Mouse (Mus musculus) liver, adult 2 months (tissue): ENCODE results near the gene Arl6ip1. TPM values are rescaled to one million over a fixed set of nuclear protein-coding genes. Genes with fewer than 3 reads are reported as not detected.
A peak's percentile ranks its signal among the peaks of the same experiment; 100 is the strongest.

Experiments
- DNase-seq: peaks from one replicate; pipeline ENCODE4 v3.0.0-alpha.2; 2011; ENCODE audit warnings: low read depth, low spot score; ENCODE audit errors: extremely low read depth
- H3K27ac ChIP-seq: fragments of 200-500 bp; replicated peaks from 2 replicates; pipeline ENCODE4 v1.5.1; 2012; ENCODE audit warnings: low read depth, mild to moderate bottlenecking, control low read depth, inconsistent platforms, low read length; ENCODE audit not compliant: insufficient read depth
- H3K27me3 ChIP-seq: fragments of 200-500 bp; 2 replicates; pipeline ENCODE4 v1.6.1; 2012; ENCODE audit warnings: mild to moderate bottlenecking, moderate library complexity, low read length, inconsistent platforms; ENCODE audit not compliant: control insufficient read depth, insufficient read depth
- H3K36me3 ChIP-seq: fragments of 200-500 bp; 2 replicates; pipeline ENCODE4 v1.6.1; 2012; ENCODE audit warnings: low read length, inconsistent platforms; ENCODE audit not compliant: control insufficient read depth, insufficient read depth
- H3K4me1 ChIP-seq: fragments of 200-500 bp; 2 replicates; pipeline ENCODE4 v1.6.1; 2011; ENCODE audit warnings: low read length; ENCODE audit not compliant: control insufficient read depth, insufficient read depth
- H3K4me3 ChIP-seq: fragments of 200-500 bp; 2 replicates; pipeline ENCODE4 v1.5.1; 2011; ENCODE audit warnings: low read depth, mild to moderate bottlenecking, control low read depth, low read length, moderate library complexity; ENCODE audit not compliant: insufficient read depth
- H3K79me2 ChIP-seq: fragments of 200-500 bp; 2 replicates; pipeline ENCODE4 v1.6.1; 2012; ENCODE audit warnings: inconsistent platforms, mild to moderate bottlenecking, low read length, moderate library complexity; ENCODE audit not compliant: control insufficient read depth, insufficient read depth
- H3K9ac ChIP-seq: fragments of 200-500 bp; 2 replicates; pipeline ENCODE4 v1.6.1; 2012; ENCODE audit warnings: low read depth, mild to moderate bottlenecking, control low read depth, inconsistent platforms, low read length
- CTCF ChIP-seq: fragments of 200-500 bp; IDR thresholded peaks from 2 replicates; pipeline ENCODE4 v1.5.1; 2011; ENCODE audit warnings: low read depth, low read length, control low read depth
- POLR2A ChIP-seq: fragments of 200-500 bp; IDR thresholded peaks from 2 replicates; pipeline ENCODE4 v1.6.1; 2011; ENCODE audit warnings: low read length, control low read depth; ENCODE audit not compliant: insufficient read depth; ENCODE audit errors: extremely low read depth
- WGBS: fragments of 180-500 bp; shearing (Covaris S2); methylation state at CpG from one replicate; pipeline ENCODE4 v1.1.7; 2018; 5-methylcytosine and 5-hydroxymethylcytosine counted together
- polyA plus RNA-seq: library from polyadenylated mRNA; depleted of rRNA; stranded (reverse); fragments of >200 nt; gene quantifications from 2 replicates; pipeline ENCODE4 v1.2.3, GENCODE M21; 2012
- total RNA-seq: library from RNA; depleted of rRNA; stranded (reverse); fragments of >200 nt; gene quantifications from 2 replicates; pipeline ENCODE4 v1.2.3, GENCODE M21; 2014

The Arl6ip1 gene
- total and polyA plus RNA-seq, 2 experiments, result 75.4 to 143 TPM

DNA sequence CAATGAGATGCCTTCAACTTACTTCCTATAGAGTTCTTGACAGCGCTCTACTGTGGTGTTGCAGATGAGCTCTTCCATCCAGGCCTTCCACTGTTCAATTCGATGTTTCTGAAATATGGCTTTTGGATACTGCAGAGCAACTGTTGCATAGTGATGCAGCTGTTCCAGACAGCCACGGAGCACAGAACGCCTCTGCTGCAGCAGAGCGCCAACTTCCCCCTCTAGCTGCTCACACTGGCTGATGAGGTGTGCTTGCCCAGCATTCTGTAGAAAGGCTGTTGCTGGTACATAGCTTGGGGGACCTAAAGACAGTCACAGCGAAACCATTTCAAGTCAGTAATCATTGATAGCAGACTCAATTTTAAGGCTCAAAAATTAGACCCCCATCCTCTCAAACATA lies 24.7 kb upstream of the Arl6ip1 start:
- no peak overlapping the region for H3K27ac ChIP-seq
- no peak overlapping the region for H3K4me3 ChIP-seq
- TF ChIP-seq POLR2A, result no peak
- TF ChIP-seq CTCF, result no peak
- no peaks in the 10 kb centered on the region for H3K27me3 ChIP-seq
- H3K9ac ChIP-seq, result no peak overlapping the region
- peaks cover 65% of the 10 kb centered on the region for H3K36me3 ChIP-seq
- DNase-seq, result no peak
- H3K79me2 ChIP-seq, result no peaks in the 10 kb centered on the region
- no peaks in the 10 kb centered on the region for H3K4me1 ChIP-seq
- 93% methylated on average over 6 of the region's 6 CpGs for WGBS

- no peak overlapping the region for H3K9ac ChIP-seq
- no peak overlapping the region for H3K27ac ChIP-seq
- H3K79me2 ChIP-seq, result no peaks in the 10 kb centered on the region; the same call in 1 of the 2 replicates
- no peaks in the 10 kb centered on the region; the same call in 1 of the 2 replicates for H3K4me1 ChIP-seq
- TF ChIP-seq CTCF, result no peak
- TF ChIP-seq POLR2A, result no peak
- H3K27me3 ChIP-seq, result no peaks in the 10 kb centered on the region
- H3K36me3 ChIP-seq, result peaks cover 63% of the 10 kb centered on the region
- H3K4me3 ChIP-seq, result no peak overlapping the region
- no peak for DNase-seq
- 86% methylated on average over 3 of the region's 3 CpGs for WGBS
Measured at GRCm38 (mm10) chr7:118143602-118144001, 14.1 kb upstream of the Arl6ip1 start.

- Histone ChIP-seq H3K4me3 (no peak overlapping the region), H3K27ac (no peak overlapping the region), H3K9ac (no peak overlapping the region), H3K27me3 (no peaks in the 10 kb centered on the region), H3K4me1 (no peaks in the 10 kb centered on the region; the same call in 1 of the 2 replicates), H3K36me3 (peaks cover 60% of the 10 kb centered on the region), H3K79me2 (no peaks in the 10 kb centered on the region; the same call in 1 of the 2 replicates)
- WGBS, result 89% methylated on average over 4 of the region's 4 CpGs
- no peak for TF ChIP-seq CTCF
- DNase-seq, result no peak
Measured at GRCm38 (mm10) chr7:118143123-118143522, 13.7 kb upstream of the Arl6ip1 start.

DNA sequence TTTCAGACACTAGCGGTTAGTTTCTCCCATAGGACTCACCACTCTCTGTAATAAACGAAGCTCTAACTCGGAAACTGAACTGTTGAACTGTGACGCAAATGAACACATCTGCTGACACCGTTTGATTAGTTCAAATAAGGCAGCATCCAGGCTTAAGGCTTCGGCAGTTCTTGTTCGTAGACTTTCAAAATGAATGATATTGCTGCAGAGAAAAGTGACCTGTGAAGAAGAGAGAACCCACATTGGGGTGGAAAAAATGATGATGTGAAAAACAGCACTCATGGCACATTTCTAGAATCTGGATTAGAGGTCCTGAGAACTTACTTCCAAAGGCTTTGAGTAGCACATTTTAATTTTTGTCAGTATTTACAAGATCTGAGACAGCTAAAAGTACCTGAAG lies 11.8 kb upstream of the Arl6ip1 start:
- TF ChIP-seq POLR2A (no peak), CTCF (no peak)
- no peak for DNase-seq
- H3K27me3 ChIP-seq, result no peaks in the 10 kb centered on the region
- no peak overlapping the region for H3K9ac ChIP-seq
- H3K79me2 ChIP-seq, result no peaks in the 10 kb centered on the region; the same call in 1 of the 2 replicates
- no peak overlapping the region for H3K4me3 ChIP-seq
- H3K27ac ChIP-seq, result no peak overlapping the region
- peaks cover 71% of the 10 kb centered on the region for H3K36me3 ChIP-seq
- WGBS, result 80% methylated on average over 7 of the region's 7 CpGs
- no peaks in the 10 kb centered on the region for H3K4me1 ChIP-seq

DNA sequence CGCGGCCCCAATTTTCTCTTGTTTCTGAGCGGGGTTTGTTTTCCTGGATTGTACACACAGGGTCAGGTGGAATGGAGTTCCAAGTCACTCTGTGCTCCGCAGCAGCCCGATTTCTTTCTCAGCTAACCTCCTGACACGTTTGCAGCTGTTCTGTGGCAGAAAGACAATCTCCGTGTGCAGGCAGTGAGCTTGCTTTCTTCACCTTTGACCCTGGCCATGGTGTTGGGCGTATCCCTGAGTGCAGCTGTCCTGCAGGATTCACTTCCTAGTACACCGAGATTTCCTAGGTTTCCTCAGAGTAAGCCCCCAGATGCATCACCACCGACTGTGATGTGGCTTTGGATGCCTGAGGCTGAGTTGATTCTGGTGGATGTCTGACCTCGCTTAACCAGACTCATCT lies 5.7 kb upstream of the Arl6ip1 start:
- TF ChIP-seq CTCF (no peak), POLR2A (no peak)
- peaks cover 2% of the 10 kb centered on the region; the same call in 1 of the 2 replicates for H3K79me2 ChIP-seq
- no peak for DNase-seq
- peaks cover 45% of the 10 kb centered on the region for H3K36me3 ChIP-seq
- no peaks in the 10 kb centered on the region for H3K27me3 ChIP-seq
- no peak overlapping the region for H3K9ac ChIP-seq
- H3K4me3 ChIP-seq, result no peak overlapping the region
- no peaks in the 10 kb centered on the region for H3K4me1 ChIP-seq
- WGBS, result 79% methylated on average over 11 of the region's 11 CpGs
- H3K27ac ChIP-seq, result no peak overlapping the region

DNA sequence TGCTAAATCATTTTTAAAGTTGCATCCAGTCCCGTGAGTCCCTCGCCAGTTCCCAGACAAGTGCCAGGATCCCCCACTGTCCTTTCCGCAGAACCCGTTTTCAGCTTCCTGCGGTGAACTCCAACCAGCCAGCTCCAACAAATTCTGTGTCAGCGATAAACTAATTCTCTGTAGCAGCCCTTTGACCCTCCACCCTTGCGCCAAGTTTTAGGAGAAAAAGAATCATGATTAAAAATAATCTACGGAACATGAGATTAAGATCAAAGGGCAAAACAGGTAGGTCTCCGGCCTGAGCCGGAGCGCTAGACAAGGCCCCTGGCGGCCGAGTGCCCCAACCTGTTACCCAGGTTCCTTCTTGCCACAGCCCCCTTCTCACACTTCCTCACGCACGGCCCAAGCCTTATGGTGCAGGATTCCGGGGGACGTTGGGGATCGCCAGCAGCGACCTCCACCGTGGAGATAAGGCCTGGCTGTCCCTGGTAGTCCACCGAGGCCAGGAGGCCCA lies 485 bp downstream of the Arl6ip1 start:
- H3K27me3 ChIP-seq, result no peaks in the 10 kb centered on the region
- peak overlapping the region; percentile 83 for H3K27ac ChIP-seq
- H3K9ac ChIP-seq, result peak overlapping the region; percentile 79
- peaks cover 11% of the 10 kb centered on the region; the same call in 1 of the 2 replicates for H3K79me2 ChIP-seq
- peaks cover 24% of the 10 kb centered on the region for H3K36me3 ChIP-seq
- WGBS, result 1% methylated on average over 21 of the region's 21 CpGs
- H3K4me3 ChIP-seq, result peak overlapping the region; percentile 72
- TF ChIP-seq POLR2A, result no peak
- no peak for TF ChIP-seq CTCF
- H3K4me1 ChIP-seq, result peaks cover 6% of the 10 kb centered on the region
- peak; percentile 86 for DNase-seq
